Mouse (Mus musculus) hindbrain, embryonic 12.5 days (tissue): Measurements from ENCODE around the gene Efhc1. TPM values are rescaled to one million over a fixed set of nuclear protein-coding genes. Genes with fewer than 3 reads are reported as not detected.

Experiments
- ATAC-seq: fragments of 200-750 bp; cut with Nextera tagmentation; 2 replicates; pipeline ENCODE4 v1.8.0; 2017; ENCODE audit warnings: moderate TSS enrichment; ENCODE audit not compliant: low FRiP score
- H3K27ac ChIP-seq: fragments of 300-500 bp; sonication (generic); 2 replicates; pipeline ENCODE4 v1.5.1; 2016; ENCODE audit warnings: mild to moderate bottlenecking
- H3K27me3 ChIP-seq: fragments of 300-500 bp; sonication (generic); 2 replicates; pipeline ENCODE4 v1.6.1; 2016; ENCODE audit warnings: mild to moderate bottlenecking
- H3K36me3 ChIP-seq: fragments of 300-500 bp; sonication (generic); 2 replicates; pipeline ENCODE4 v1.6.1; 2016; ENCODE audit warnings: mild to moderate bottlenecking
- H3K4me1 ChIP-seq: fragments of 300-500 bp; sonication (generic); 2 replicates; pipeline ENCODE4 v1.6.1; 2016
- H3K4me2 ChIP-seq: fragments of 300-500 bp; sonication (generic); replicated peaks from 2 replicates; pipeline ENCODE4 v1.6.1; 2016; ENCODE audit warnings: mild to moderate bottlenecking
- H3K4me3 ChIP-seq: fragments of 300-500 bp; sonication (generic); 2 replicates; pipeline ENCODE4 v1.5.1; 2016; ENCODE audit warnings: mild to moderate bottlenecking
- H3K9ac ChIP-seq: fragments of 300-500 bp; sonication (generic); 2 replicates; pipeline ENCODE4 v1.6.1; 2016; ENCODE audit warnings: mild to moderate bottlenecking, moderate library complexity
- H3K9me3 ChIP-seq: fragments of 300-500 bp; sonication (generic); replicated peaks from 2 replicates; pipeline ENCODE4 v1.6.1; 2016; ENCODE audit warnings: mild to moderate bottlenecking
- WGBS: fragments of 180-500 bp; shearing (Covaris S2); methylation state at CpG from one replicate; pipeline ENCODE4 v1.1.7; 2016; 5-methylcytosine and 5-hydroxymethylcytosine counted together
- polyA plus RNA-seq: library from polyadenylated mRNA; unstranded; fragments of >200 nt; fragmentation: Nextera tagmentation; extraction: Ambion mirVana; gene quantifications from 2 replicates; pipeline ENCODE4 v1.2.1, GENCODE M21; 2016

The Efhc1 gene
- polyA plus RNA-seq, 1 experiment from 2014 or later: 4.4 TPM

- ATAC-seq: no peak
- Histone ChIP-seq H3K9me3 (no peaks in the 10 kb centered on the region), H3K4me2 (no peak overlapping the region), H3K27me3 (no peaks in the 10 kb centered on the region), H3K4me1 (no peaks in the 10 kb centered on the region), H3K4me3 (no peak overlapping the region), H3K27ac (no peak overlapping the region), H3K36me3 (no peaks in the 10 kb centered on the region), H3K9ac (no peak overlapping the region)
- WGBS: 77% methylated on average over 5 of the region's 5 CpGs
Observed at GRCm38 (mm10) chr1:21025203-21025602, 73.8 kb downstream of the Efhc1 start.

GRCm38 (mm10) chr1:21026534-21026933 lies 75.1 kb downstream of the Efhc1 start:
- no peak overlapping the region for H3K27ac ChIP-seq
- WGBS: 90% methylated on average over 7 of the region's 7 CpGs

GRCm38 (mm10) chr1:21029000-21029399 lies 77.6 kb downstream of the Efhc1 start:
- Histone ChIP-seq H3K9me3 (no peaks in the 10 kb centered on the region), H3K9ac (no peak overlapping the region), H3K36me3 (no peaks in the 10 kb centered on the region), H3K27ac (no peak overlapping the region), H3K4me3 (no peak overlapping the region), H3K4me2 (no peak overlapping the region), H3K27me3 (no peaks in the 10 kb centered on the region), H3K4me1 (no peaks in the 10 kb centered on the region)
- WGBS: 97% methylated on average over 4 of the region's 4 CpGs
- no peak for ATAC-seq

More at GRCm38 (mm10) chr1:21026534-21026933, 75.1 kb downstream of the Efhc1 start:
- Histone ChIP-seq H3K4me1 (no peaks in the 10 kb centered on the region), H3K4me2 (no peak overlapping the region), H3K4me3 (no peak overlapping the region), H3K27me3 (no peaks in the 10 kb centered on the region), H3K9me3 (no peaks in the 10 kb centered on the region), H3K9ac (no peak overlapping the region), H3K36me3 (no peaks in the 10 kb centered on the region)
- no peak for ATAC-seq

DNA sequence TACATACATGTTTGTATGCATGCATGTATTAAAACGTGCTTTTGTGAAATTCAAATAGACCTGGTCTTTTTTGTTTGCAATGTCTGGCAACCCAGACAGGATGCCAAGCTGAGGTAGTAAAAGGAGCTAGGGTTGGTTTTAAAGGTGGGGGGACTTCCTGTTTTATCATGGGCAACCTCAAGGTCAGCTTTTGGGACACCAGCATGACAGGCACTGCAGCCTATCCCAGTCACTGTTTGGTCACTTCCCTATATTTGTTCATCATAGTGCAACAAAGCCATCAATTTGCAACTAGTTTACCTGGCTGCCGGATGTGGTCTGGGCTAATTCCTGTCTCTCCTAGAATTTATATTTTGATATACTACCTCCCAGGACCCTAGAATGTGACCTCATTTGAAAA lies 80.2 kb downstream of the Efhc1 start:
- no peak overlapping the region for H3K4me3 ChIP-seq
- WGBS: 93% methylated on average over 2 of the region's 2 CpGs
- ATAC-seq: no peak
- H3K27ac ChIP-seq: no peak overlapping the region
- no peaks in the 10 kb centered on the region for H3K36me3 ChIP-seq
- no peaks in the 10 kb centered on the region for H3K27me3 ChIP-seq
- no peak overlapping the region for H3K4me2 ChIP-seq
- H3K4me1 ChIP-seq: no peaks in the 10 kb centered on the region
- H3K9me3 ChIP-seq: no peaks in the 10 kb centered on the region
- H3K9ac ChIP-seq: no peak overlapping the region

- H3K27ac ChIP-seq: no peak overlapping the region
- H3K4me2 ChIP-seq: no peak overlapping the region
- H3K9me3 ChIP-seq: no peaks in the 10 kb centered on the region
- 89% methylated on average over 11 of the region's 11 CpGs for WGBS
- H3K27me3 ChIP-seq: no peaks in the 10 kb centered on the region
- H3K4me1 ChIP-seq: no peaks in the 10 kb centered on the region
- H3K4me3 ChIP-seq: no peak overlapping the region
- H3K9ac ChIP-seq: no peak overlapping the region
- no peak for ATAC-seq
- H3K36me3 ChIP-seq: no peaks in the 10 kb centered on the region
Observed at GRCm38 (mm10) chr1:21033065-21033791, 81.8 kb downstream of the Efhc1 start.

- no peaks in the 10 kb centered on the region for H3K4me1 ChIP-seq
- no peaks in the 10 kb centered on the region for H3K36me3 ChIP-seq
- no peak overlapping the region for H3K4me2 ChIP-seq
- H3K4me3 ChIP-seq: no peak overlapping the region
- H3K9ac ChIP-seq: no peak overlapping the region
- H3K9me3 ChIP-seq: no peaks in the 10 kb centered on the region
- H3K27me3 ChIP-seq: no peaks in the 10 kb centered on the region
- ATAC-seq: no peak
- no peak overlapping the region for H3K27ac ChIP-seq
Observed at GRCm38 (mm10) chr1:21033792-21034119, 82.3 kb downstream of the Efhc1 start.

DNA sequence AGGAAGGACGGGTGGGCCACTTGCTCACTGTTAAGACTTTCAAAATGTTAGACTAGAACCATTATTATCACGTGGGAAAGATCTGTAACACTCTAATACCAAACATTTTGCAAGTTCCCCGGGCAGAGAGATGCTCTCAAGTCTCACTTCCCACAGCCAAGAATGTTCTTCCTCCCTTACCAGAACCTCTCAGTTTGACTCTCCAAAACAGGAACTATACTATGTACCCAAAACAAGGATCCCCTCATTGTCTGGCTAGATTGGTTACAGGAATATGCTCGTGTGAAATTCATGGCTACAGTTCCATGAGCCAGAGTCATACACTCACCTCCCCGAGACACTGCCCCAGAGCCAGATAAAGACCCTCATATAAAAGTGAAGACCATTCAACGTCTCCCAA lies 84.5 kb downstream of the Efhc1 start:
- Histone ChIP-seq H3K27ac (no peak overlapping the region), H3K4me3 (no peak overlapping the region), H3K9me3 (no peaks in the 10 kb centered on the region), H3K9ac (no peak overlapping the region), H3K27me3 (no peaks in the 10 kb centered on the region), H3K4me1 (no peaks in the 10 kb centered on the region), H3K36me3 (no peaks in the 10 kb centered on the region), H3K4me2 (no peak overlapping the region)
- WGBS: 83% methylated on average over 6 of the region's 6 CpGs
- no peak for ATAC-seq

GRCm38 (mm10) chr1:21037881-21038601 lies 86.6 kb downstream of the Efhc1 start:
- ATAC-seq: no peak
- Histone ChIP-seq H3K27me3 (no peaks in the 10 kb centered on the region), H3K4me2 (no peak overlapping the region), H3K4me1 (no peaks in the 10 kb centered on the region; the same call in 1 of the 2 replicates), H3K9me3 (no peaks in the 10 kb centered on the region), H3K27ac (no peak overlapping the region), H3K36me3 (no peaks in the 10 kb centered on the region), H3K9ac (no peak overlapping the region), H3K4me3 (no peak overlapping the region)
- 87% methylated on average over 6 of the region's 6 CpGs for WGBS

DNA sequence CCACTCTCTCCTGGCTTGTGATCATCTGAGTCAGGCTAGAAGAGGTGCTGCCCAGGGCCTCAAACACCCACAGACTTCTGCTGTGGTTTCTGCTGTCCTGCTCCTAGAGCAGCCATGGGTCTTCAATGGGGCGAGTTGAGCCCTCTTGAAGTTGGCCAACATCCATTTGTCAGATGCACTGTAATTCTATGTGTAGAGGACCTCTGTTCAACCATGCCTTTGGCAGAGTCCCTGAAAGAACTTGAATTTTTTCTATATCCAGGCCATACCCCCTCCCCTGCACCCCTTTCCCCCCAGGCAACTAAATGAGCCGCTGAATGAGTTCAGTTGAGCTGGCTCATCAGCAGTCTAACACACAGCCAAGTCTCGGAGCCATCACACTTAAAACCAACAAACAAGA lies 88.1 kb downstream of the Efhc1 start:
- Histone ChIP-seq H3K27me3 (no peaks in the 10 kb centered on the region), H3K27ac (no peak overlapping the region), H3K4me3 (no peak overlapping the region), H3K4me1 (no peaks in the 10 kb centered on the region; the same call in 1 of the 2 replicates), H3K4me2 (no peak overlapping the region), H3K9me3 (no peaks in the 10 kb centered on the region), H3K9ac (no peak overlapping the region), H3K36me3 (no peaks in the 10 kb centered on the region)
- WGBS: 80% methylated on average over 3 of the region's 3 CpGs
- ATAC-seq: no peak

DNA sequence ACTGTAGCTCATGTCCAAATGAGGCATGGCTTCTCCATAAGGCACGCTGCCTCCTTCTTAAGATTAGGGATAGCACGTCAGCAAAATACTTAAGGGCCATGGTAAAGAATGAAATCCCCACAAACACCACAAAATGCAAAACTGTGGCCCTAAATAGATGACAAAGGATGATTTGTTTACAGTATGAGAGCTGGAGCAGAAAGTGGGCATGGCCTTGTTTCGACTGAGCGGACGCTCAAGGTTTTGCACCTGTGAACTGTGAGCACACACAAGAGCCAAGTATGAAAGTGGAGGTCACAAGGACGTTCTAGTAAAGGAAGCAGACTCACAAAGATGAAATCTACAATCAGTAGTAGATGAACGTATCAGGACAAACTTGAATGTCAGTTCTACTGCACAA lies 88.7 kb downstream of the Efhc1 start:
- Histone ChIP-seq H3K4me1 (no peaks in the 10 kb centered on the region; the same call in 1 of the 2 replicates), H3K36me3 (no peaks in the 10 kb centered on the region), H3K4me3 (no peak overlapping the region), H3K27ac (no peak overlapping the region), H3K4me2 (no peak overlapping the region), H3K9ac (no peak overlapping the region), H3K27me3 (no peaks in the 10 kb centered on the region), H3K9me3 (no peaks in the 10 kb centered on the region)
- ATAC-seq: no peak
- 94% methylated on average over 7 of the region's 7 CpGs for WGBS

Other genes with a start within 250 kb of the Efhc1 start
- not detected in 2 replicates for gene Il17a, start 220.7 kb upstream of the Efhc1 start, polyA plus RNA-seq
- 0.37 TPM in 1 of 2 replicates, not detected in the other for gene Il17f, start 161.0 kb upstream of the Efhc1 start, polyA plus RNA-seq
- gene Mcm3, start 131.3 kb upstream of the Efhc1 start, polyA plus RNA-seq: 80.7 and 88.6 TPM in 2 replicates
- 15.6 and 16.4 TPM in 2 replicates for gene Paqr8, start 61.0 kb upstream of the Efhc1 start, polyA plus RNA-seq
- 5.6 and 6.0 TPM in 2 replicates for gene Tram2, start 127.6 kb downstream of the Efhc1 start, polyA plus RNA-seq